Mouse (Mus musculus) small intestine, adult 2 months (tissue): ENCODE measurements around the gene Aebp2. TPM values are rescaled to one million over a fixed set of nuclear protein-coding genes. Genes with fewer than 3 reads are reported as not detected.

Source experiments
- H3K27ac ChIP-seq: fragments of 200-500 bp; 2 replicates; pipeline ENCODE4 v1.5.1; 2012; ENCODE audit warnings: low read depth, low read length, control low read depth, inconsistent platforms; ENCODE audit not compliant: insufficient read depth
- H3K27me3 ChIP-seq: fragments of 200-500 bp; 2 replicates; pipeline ENCODE4 v1.6.1; 2012; ENCODE audit warnings: mild to moderate bottlenecking, moderate library complexity, low read length, inconsistent platforms; ENCODE audit not compliant: control insufficient read depth, insufficient read depth
- H3K36me3 ChIP-seq: fragments of 200-500 bp; 2 replicates; pipeline ENCODE4 v1.6.1; 2012; ENCODE audit warnings: mild to moderate bottlenecking, low read length, control low read depth, inconsistent platforms; ENCODE audit not compliant: control insufficient read depth, insufficient read depth
- H3K4me1 ChIP-seq: fragments of 200-500 bp; 2 replicates; pipeline ENCODE4 v1.6.1; 2012; ENCODE audit warnings: low read length, inconsistent platforms, mixed read lengths; ENCODE audit not compliant: control insufficient read depth, insufficient read depth, insufficient read length
- H3K4me3 ChIP-seq: fragments of 200-500 bp; 2 replicates; pipeline ENCODE4 v1.5.1; 2012; ENCODE audit warnings: low read depth, mild to moderate bottlenecking, control low read depth, inconsistent platforms, low read length, moderate library complexity
- CTCF ChIP-seq: fragments of 200-500 bp; IDR thresholded peaks from 2 replicates; pipeline ENCODE4 v1.5.1; 2012; ENCODE audit warnings: low read depth, mild to moderate bottlenecking, control low read depth, inconsistent platforms, low read length, moderate library complexity, mixed read lengths; ENCODE audit not compliant: insufficient replicate concordance, insufficient read length; ENCODE audit errors: extremely low read depth
- POLR2A ChIP-seq: fragments of 200-500 bp; IDR thresholded peaks from 2 replicates; pipeline ENCODE4 v1.6.1; 2012; ENCODE audit warnings: low read depth, mild to moderate bottlenecking, control low read depth, inconsistent platforms, low read length, moderate library complexity
- WGBS: fragments of 180-500 bp; shearing (Covaris S2); methylation state at CpG from one replicate; pipeline ENCODE4 v1.1.7; 2018; 5-methylcytosine and 5-hydroxymethylcytosine counted together
- polyA plus RNA-seq: library from polyadenylated mRNA; depleted of rRNA; stranded (reverse); fragments of >200 nt; gene quantifications from 2 replicates; pipeline ENCODE4 v1.2.3, GENCODE M21; 2012; rRNA removed

The Aebp2 gene
- polyA plus RNA-seq, 1 experiment = 28.4 TPM

DNA sequence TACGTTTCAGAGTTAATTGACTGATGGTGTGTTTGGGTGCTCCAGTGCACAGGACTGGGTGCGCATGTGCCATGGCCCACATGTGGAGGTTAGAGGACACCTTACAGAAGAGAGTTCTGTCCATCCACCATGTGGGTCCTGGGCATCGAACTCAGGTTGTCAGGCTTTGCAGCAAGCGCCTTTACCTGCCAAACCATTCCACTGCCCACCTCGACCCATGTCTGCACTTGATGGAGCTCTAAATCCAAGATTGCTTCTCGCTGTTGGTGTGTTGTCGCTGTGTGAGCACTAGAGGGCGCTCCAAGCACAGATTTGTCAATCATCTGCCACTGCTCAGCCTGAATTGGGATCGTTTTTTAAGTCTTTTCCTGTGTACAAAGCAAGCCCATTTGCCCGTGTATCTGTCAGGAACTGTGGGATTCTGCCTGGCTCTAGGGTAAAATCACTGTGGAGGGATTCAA lies 92.5 kb downstream of the Aebp2 start:
- Histone ChIP-seq H3K4me3 (no peak overlapping the region), H3K27ac (no peak overlapping the region), H3K4me1 (no peaks in the 10 kb centered on the region), H3K27me3 (no peaks in the 10 kb centered on the region), H3K36me3 (no peaks in the 10 kb centered on the region)
- 17% methylated on average over 10 of the region's 10 CpGs for WGBS
- TF ChIP-seq POLR2A (no peak), CTCF (peak; percentile 79; the same call in 1 of the 2 replicates)

- TF ChIP-seq POLR2A = no peak
- no peak for TF ChIP-seq CTCF
- WGBS = 75% methylated on average over 10 of the region's 10 CpGs
Observed at GRCm38 (mm10) chr6:140722058-140722457, 99.6 kb downstream of the Aebp2 start.

More at GRCm38 (mm10) chr6:140722058-140722457, 99.6 kb downstream of the Aebp2 start:
- Histone ChIP-seq H3K27me3 (no peaks in the 10 kb centered on the region), H3K27ac (no peak overlapping the region), H3K4me1 (no peaks in the 10 kb centered on the region), H3K36me3 (no peaks in the 10 kb centered on the region), H3K4me3 (no peak overlapping the region)

Other genes with a start within 250 kb of the Aebp2 start
- 10.0 and 19.0 TPM in 2 replicates for gene Plekha5, start 198.6 kb upstream of the Aebp2 start, polyA plus RNA-seq
- not detected in 2 replicates for gene Gm11077, start 106.6 kb downstream of the Aebp2 start, polyA plus RNA-seq